Mouse (Mus musculus) bone marrow macrophage, adult 2 months (primary cell): ENCODE data around the gene Mtnr1a.

Source experiments
- CTCF ChIP-seq: IDR thresholded peaks from 2 replicates; pipeline ENCODE4 v1.5.1; 2012; ENCODE audit warnings: low read depth, mild to moderate bottlenecking, low read length, moderate library complexity
- POLR2A ChIP-seq: IDR thresholded peaks from 2 replicates; pipeline ENCODE4 v1.6.1; 2012; ENCODE audit warnings: mild to moderate bottlenecking, low read depth, low read length, borderline replicate concordance

DNA sequence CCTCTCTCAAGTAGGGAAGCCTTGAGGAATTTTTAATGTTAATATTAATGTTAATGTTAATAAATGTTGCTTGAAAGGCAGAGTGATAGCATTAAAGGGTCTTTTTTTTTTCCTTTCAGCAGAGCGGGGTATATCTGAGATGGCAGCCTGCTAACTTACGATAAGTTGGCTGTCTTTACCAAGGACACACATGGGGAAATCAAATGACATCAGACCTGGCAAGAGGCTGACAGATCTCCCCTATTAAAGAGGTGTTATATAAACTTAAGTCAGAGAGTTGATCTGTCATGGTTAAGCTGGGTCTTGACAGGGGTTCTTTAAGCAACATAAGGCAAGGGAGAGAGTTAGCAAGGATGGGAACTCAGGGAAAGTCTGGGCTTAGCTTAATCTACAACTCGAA is 11.9 kb downstream of the Mtnr1a start:
- TF ChIP-seq CTCF (no peak), POLR2A (no peak)
